Mouse (Mus musculus) heart, postnatal 0 days (tissue): ENCODE data around the gene Smyd1. TPM values are rescaled to one million over a fixed set of nuclear protein-coding genes. Genes with fewer than 3 reads are reported as not detected.

Source experiments
- ATAC-seq: fragments of 200-750 bp; cut with Nextera tagmentation; 2 replicates; pipeline ENCODE4 v1.8.0; 2017; ENCODE audit warnings: low read depth, moderate number of reproducible peaks, moderate library complexity; ENCODE audit not compliant: insufficient read depth
- DNase-seq: peaks from one replicate; pipeline ENCODE4 v3.0.0-alpha.2; 2016; ENCODE audit warnings: low spot score
- H3K27ac ChIP-seq: fragments of 300-500 bp; sonication (generic); 2 replicates; pipeline ENCODE4 v1.5.1; 2014; ENCODE audit warnings: low read depth, mild to moderate bottlenecking
- H3K27me3 ChIP-seq: fragments of 300-500 bp; sonication (generic); 2 replicates; pipeline ENCODE4 v1.6.1; 2014; ENCODE audit warnings: low read length, mixed read lengths; ENCODE audit not compliant: control insufficient read depth, insufficient read depth
- H3K36me3 ChIP-seq: fragments of 300-500 bp; sonication (generic); replicated peaks from 2 replicates; pipeline ENCODE4 v1.6.1; 2014; ENCODE audit warnings: low read length, mixed read lengths; ENCODE audit not compliant: control insufficient read depth, insufficient read depth
- H3K4me1 ChIP-seq: fragments of 300-500 bp; sonication (generic); 2 replicates; pipeline ENCODE4 v1.6.1; 2014; ENCODE audit warnings: antibody characterized with exemption; ENCODE audit not compliant: control insufficient read depth, insufficient read depth
- H3K4me2 ChIP-seq: fragments of 300-500 bp; sonication (generic); 2 replicates; pipeline ENCODE4 v1.6.1; 2014; ENCODE audit warnings: low read depth, mild to moderate bottlenecking, low read length, moderate library complexity
- H3K4me3 ChIP-seq: fragments of 300-500 bp; sonication (generic); 2 replicates; pipeline ENCODE4 v1.5.1; 2014; ENCODE audit warnings: low read depth, low read length
- H3K9ac ChIP-seq: fragments of 300-500 bp; sonication (generic); replicated peaks from 2 replicates; pipeline ENCODE4 v1.6.1; 2014; ENCODE audit warnings: low read depth, low read length, mixed read lengths
- H3K9me3 ChIP-seq: fragments of 300-500 bp; sonication (generic); replicated peaks from 2 replicates; pipeline ENCODE4 v1.6.1; 2016; ENCODE audit warnings: low read length; ENCODE audit not compliant: control insufficient read depth
- CTCF ChIP-seq: IDR thresholded peaks from 2 replicates; pipeline ENCODE4 v1.5.1; 2016; ENCODE audit warnings: antibody characterized with exemption, control low read depth, low read depth
- EP300 ChIP-seq: IDR thresholded peaks from 2 replicates; pipeline ENCODE4 v1.6.1; 2016; ENCODE audit warnings: antibody characterized with exemption, low read depth
- WGBS: fragments of 180-500 bp; shearing (Covaris S2); extraction: QIAGEN DNeasy Blood & Tissue Kit; methylation state at CpG from one replicate; pipeline ENCODE4 v1.1.7; 2014; 5-methylcytosine and 5-hydroxymethylcytosine counted together
- polyA plus RNA-seq: library from polyadenylated mRNA; unstranded; fragments of >200 nt; fragmentation: Nextera tagmentation; extraction: Ambion mirVana; gene quantifications from 2 replicates; pipeline ENCODE4 v1.2.1, GENCODE M21; 2015
- total RNA-seq: library from RNA; depleted of rRNA; stranded (reverse); fragments of >200 nt; gene quantifications from 2 replicates; pipeline ENCODE4 v1.2.3, GENCODE M21; 2014; ENCODE audit warnings: low replicate concordance

Gene Smyd1
- total and polyA plus RNA-seq, 2 experiments from 2014 or later, result 106 to 316 TPM

- TF ChIP-seq CTCF (no peak), EP300 (no peak)
- no peaks in the 10 kb centered on the region for H3K9me3 ChIP-seq
- H3K4me2 ChIP-seq, result peak overlapping the region; percentile 6; the same call in 1 of the 2 replicates
- no peak overlapping the region; the same call in 1 of the 2 replicates for H3K4me3 ChIP-seq
- DNase-seq (no peak), ATAC-seq (no peak)
- no peak overlapping the region; the same call in 1 of the 2 replicates for H3K27ac ChIP-seq
- no peaks in the 10 kb centered on the region for H3K4me1 ChIP-seq
- H3K27me3 ChIP-seq, result no peaks in the 10 kb centered on the region
- no peak overlapping the region for H3K9ac ChIP-seq
- no peaks in the 10 kb centered on the region for H3K36me3 ChIP-seq
- 45% methylated on average over 5 of the region's 5 CpGs for WGBS
Measured at GRCm38 (mm10) chr6:71360751-71361150, 38.7 kb upstream of the Smyd1 start.

- Histone ChIP-seq H3K4me3 (no peak overlapping the region; the same call in 1 of the 2 replicates), H3K4me2 (no peak overlapping the region; the same call in 1 of the 2 replicates), H3K9ac (no peak overlapping the region), H3K9me3 (no peaks in the 10 kb centered on the region), H3K27me3 (no peaks in the 10 kb centered on the region), H3K27ac (no peak overlapping the region; the same call in 1 of the 2 replicates), H3K4me1 (no peaks in the 10 kb centered on the region), H3K36me3 (no peaks in the 10 kb centered on the region)
- DNase-seq (no peak), ATAC-seq (no peak)
- WGBS, result 71% methylated on average over 4 of the region's 4 CpGs
- no peak for TF ChIP-seq EP300
- TF ChIP-seq CTCF, result no peak
Measured at GRCm38 (mm10) chr6:71360221-71360620, 38.2 kb upstream of the Smyd1 start.

- DNase-seq, result no peak
- ATAC-seq, result no peak
- Histone ChIP-seq H3K27ac (peak overlapping the region; percentile 25; the same call in 1 of the 2 replicates), H3K27me3 (no peaks in the 10 kb centered on the region), H3K4me2 (no peak overlapping the region; the same call in 1 of the 2 replicates), H3K9ac (no peak overlapping the region), H3K36me3 (no peaks in the 10 kb centered on the region), H3K4me1 (no peaks in the 10 kb centered on the region), H3K4me3 (no peak overlapping the region), H3K9me3 (no peaks in the 10 kb centered on the region)
- TF ChIP-seq EP300 (no peak), CTCF (no peak)
- WGBS, result 76% methylated on average over 7 of the region's 7 CpGs
Measured at GRCm38 (mm10) chr6:71357493-71357892, 35.5 kb upstream of the Smyd1 start.

- Histone ChIP-seq H3K27ac (peak overlapping the region; percentile 18; the same call in 1 of the 2 replicates), H3K4me2 (no peak overlapping the region), H3K36me3 (no peaks in the 10 kb centered on the region), H3K4me1 (no peaks in the 10 kb centered on the region), H3K4me3 (no peak overlapping the region), H3K27me3 (no peaks in the 10 kb centered on the region), H3K9ac (no peak overlapping the region), H3K9me3 (no peaks in the 10 kb centered on the region)
- TF ChIP-seq CTCF (no peak), EP300 (no peak)
- DNase-seq (no peak), ATAC-seq (no peak)
- WGBS, result 75% methylated on average over 2 of the region's 2 CpGs
Measured at GRCm38 (mm10) chr6:71353722-71354121, 31.7 kb upstream of the Smyd1 start.

DNA sequence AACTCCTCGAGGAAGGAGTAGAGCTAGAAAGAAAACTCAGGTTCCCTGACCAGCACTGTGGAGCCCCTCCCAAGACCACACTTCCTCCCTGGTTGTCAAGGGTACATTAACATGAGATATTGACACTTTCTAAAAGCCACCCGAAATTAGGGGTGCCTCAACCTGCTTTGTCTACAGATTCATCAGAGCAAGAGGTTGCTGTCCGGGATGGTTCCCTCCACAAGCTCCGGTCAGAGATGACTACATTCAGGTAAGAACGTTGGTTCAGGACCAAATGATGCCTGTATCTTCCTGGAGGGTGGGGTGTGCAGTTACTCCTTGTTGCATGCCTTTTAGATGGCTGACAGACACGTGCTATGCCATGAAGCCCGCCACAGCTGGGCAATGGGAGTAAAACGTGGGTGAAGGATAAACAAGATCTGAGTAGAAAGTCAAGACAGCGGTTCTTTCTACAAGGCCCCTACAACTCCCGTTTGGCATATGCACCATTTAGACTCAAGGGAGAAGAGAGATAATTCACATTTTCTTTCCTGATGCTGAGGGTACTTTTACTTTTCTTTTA lies 30.9 kb upstream of the Smyd1 start:
- Histone ChIP-seq H3K9ac (no peak overlapping the region), H3K27ac (no peak overlapping the region), H3K27me3 (no peaks in the 10 kb centered on the region), H3K36me3 (no peaks in the 10 kb centered on the region), H3K4me3 (no peak overlapping the region), H3K4me2 (no peak overlapping the region), H3K9me3 (peaks cover 1% of the 10 kb centered on the region; the same call in 1 of the 2 replicates), H3K4me1 (no peaks in the 10 kb centered on the region)
- no peak for ATAC-seq
- 78% methylated on average over 10 of the region's 10 CpGs for WGBS
- no peak for TF ChIP-seq CTCF
- TF ChIP-seq EP300, result no peak
- no peak for DNase-seq

DNA sequence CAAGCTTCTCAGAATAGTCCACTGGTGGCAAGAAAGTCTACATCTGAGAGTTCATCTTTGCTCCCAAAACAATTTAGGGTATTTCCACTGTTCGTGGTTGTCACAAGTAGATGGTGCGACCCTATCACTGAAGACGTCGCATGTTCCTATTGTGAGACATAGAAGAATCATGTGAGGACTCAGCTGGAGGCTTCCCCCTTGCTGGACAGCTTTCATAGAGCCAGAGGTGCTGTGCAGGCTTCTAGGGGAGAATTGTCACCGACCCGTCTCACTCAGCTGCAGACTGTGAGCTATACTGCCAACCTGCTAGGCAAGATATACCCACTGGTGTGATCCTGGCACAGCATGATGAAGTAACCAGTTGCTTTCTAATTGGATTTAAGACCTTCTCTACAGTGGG lies 30.2 kb upstream of the Smyd1 start:
- Histone ChIP-seq H3K36me3 (no peaks in the 10 kb centered on the region), H3K27me3 (no peaks in the 10 kb centered on the region), H3K27ac (no peak overlapping the region), H3K4me1 (no peaks in the 10 kb centered on the region), H3K4me3 (no peak overlapping the region), H3K9me3 (peaks cover 5% of the 10 kb centered on the region; the same call in 1 of the 2 replicates), H3K9ac (no peak overlapping the region), H3K4me2 (no peak overlapping the region)
- TF ChIP-seq CTCF (no peak), EP300 (no peak)
- no peak for DNase-seq
- ATAC-seq, result no peak
- 86% methylated on average over 6 of the region's 6 CpGs for WGBS
